Mouse (Mus musculus): ENCODE data around the gene Ctsa.

DNA sequence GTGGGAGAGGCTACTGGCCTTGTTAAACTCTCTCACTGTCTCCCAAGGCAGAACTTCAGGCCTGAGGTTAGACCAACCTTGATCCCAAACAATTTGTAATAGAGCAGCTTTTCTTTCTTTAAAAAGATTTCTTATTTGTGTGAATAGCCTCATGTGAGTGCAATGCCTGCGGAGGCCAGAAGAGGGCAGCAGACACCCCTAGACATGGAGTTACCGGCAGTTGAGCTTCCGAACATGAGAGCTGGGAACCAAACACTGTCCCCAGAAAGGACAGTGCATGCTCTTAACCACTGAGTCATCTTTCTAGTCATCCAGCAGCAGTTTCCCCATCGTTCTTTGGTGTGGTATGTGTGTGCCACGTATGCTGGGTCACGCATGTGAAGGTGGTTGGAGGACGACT, 34.9 kb downstream of the Ctsa start:
- TF ChIP-seq TAL1 (IDR thresholded peaks at IDR 0.05; ENCODE audit: low read length) (no peak), GATA1 (IDR thresholded peaks at IDR 0.05; ENCODE audit: low read length) (no peak)

Measured in erythroblast, embryonic 14.5 days (primary cell).